Mouse (Mus musculus) ES-E14 (cell line): Measurements from ENCODE around the gene Chchd6. TPM values are rescaled to one million over a fixed set of nuclear protein-coding genes. Genes with fewer than 3 reads are reported as not detected.

ENCODE experiments used
- DNase-seq: peaks from one replicate; pipeline ENCODE4 v3.0.0-alpha.2; 2013; ENCODE audit warnings: low read depth, low spot score
- H3K27ac ChIP-seq: 2 replicates; pipeline ENCODE4 v1.5.1; 2012; ENCODE audit warnings: low read depth, mild to moderate bottlenecking, low read length, moderate library complexity, mixed read lengths; ENCODE audit not compliant: poor library complexity, insufficient read depth, severe bottlenecking
- H3K36me3 ChIP-seq: 2 replicates; pipeline ENCODE4 v1.6.1; 2012; ENCODE audit warnings: mild to moderate bottlenecking, low read length, moderate library complexity, mixed read lengths; ENCODE audit not compliant: control insufficient read depth, poor library complexity, insufficient read depth, severe bottlenecking
- H3K4me1 ChIP-seq, 2 experiments: fragments of 150-350 bp in 1 of 2; sonication (generic) in 1 of 2; 2 replicates each; pipeline ENCODE4 v1.6.1; 2012; ENCODE audit warnings: low read length in 2 of 2, mild to moderate bottlenecking in 1 of 2, mixed read lengths in 1 of 2; ENCODE audit not compliant: control insufficient read depth in 2 of 2, insufficient read depth in 2 of 2, poor library complexity in 1 of 2
- H3K4me3 ChIP-seq, 2 experiments: fragments of 150-350 bp in 1 of 2; sonication (generic) in 1 of 2; 2 replicates each; pipeline ENCODE4 v1.5.1; 2012; ENCODE audit warnings: low read length in 2 of 2, low read depth in 1 of 2, mild to moderate bottlenecking in 1 of 2, mixed read lengths in 1 of 2; ENCODE audit not compliant: insufficient read depth in 1 of 2, poor library complexity in 1 of 2, severe bottlenecking in 1 of 2
- H3K9ac ChIP-seq: 2 replicates; pipeline ENCODE4 v1.6.1; 2012; ENCODE audit warnings: low read depth, mild to moderate bottlenecking, low read length, mixed read lengths; ENCODE audit not compliant: poor library complexity, insufficient read depth, severe bottlenecking
- H3K9me3 ChIP-seq: fragments of 150-350 bp; sonication (generic); 2 replicates; pipeline ENCODE4 v1.6.1; 2012; ENCODE audit warnings: low read depth, mild to moderate bottlenecking, low read length; ENCODE audit not compliant: control insufficient read depth, insufficient read depth
- CHD2 ChIP-seq: IDR thresholded peaks from 2 replicates; pipeline ENCODE4 v1.6.1; 2014; ENCODE audit warnings: mild to moderate bottlenecking, low read depth, low read length, inconsistent platforms
- HCFC1 ChIP-seq: IDR thresholded peaks from 2 replicates; pipeline ENCODE4 v1.6.1; 2012; ENCODE audit warnings: low read length, inconsistent platforms, borderline replicate concordance; ENCODE audit not compliant: insufficient read depth
- MAFK ChIP-seq: IDR thresholded peaks from 2 replicates; pipeline ENCODE4 v1.6.1; 2014; ENCODE audit warnings: mild to moderate bottlenecking, low read depth, low read length, inconsistent platforms; ENCODE audit not compliant: insufficient read depth
- ZC3H11A ChIP-seq: IDR thresholded peaks from 2 replicates; pipeline ENCODE4 v1.6.1; 2012; ENCODE audit warnings: low read depth, mild to moderate bottlenecking, inconsistent platforms, low read length, borderline replicate concordance
- ZNF384 ChIP-seq: IDR thresholded peaks from 2 replicates; pipeline ENCODE4 v1.6.1; 2012; ENCODE audit warnings: low read depth, low read length, inconsistent platforms
- in situ Hi-C, 2 experiments: fragments of 600-800 bp; cut with MboI; formaldehyde crosslinking; loops; one replicate each; pipeline ENCODE4 v1.15.1; 2025; ENCODE audit warnings: low sequenced_read_pairs in 2 of 2, inconsistent platforms in 1 of 2; ENCODE audit not compliant: unreplicated experiment in 2 of 2
- total RNA-seq: library from RNA; depleted of rRNA; stranded (reverse); fragments of 300-350 nt; gene quantifications from 2 replicates; pipeline ENCODE4 v1.2.3, GENCODE M21; 2012

Chchd6 gene
- total RNA-seq, 1 experiment: 28.0 TPM

DNA sequence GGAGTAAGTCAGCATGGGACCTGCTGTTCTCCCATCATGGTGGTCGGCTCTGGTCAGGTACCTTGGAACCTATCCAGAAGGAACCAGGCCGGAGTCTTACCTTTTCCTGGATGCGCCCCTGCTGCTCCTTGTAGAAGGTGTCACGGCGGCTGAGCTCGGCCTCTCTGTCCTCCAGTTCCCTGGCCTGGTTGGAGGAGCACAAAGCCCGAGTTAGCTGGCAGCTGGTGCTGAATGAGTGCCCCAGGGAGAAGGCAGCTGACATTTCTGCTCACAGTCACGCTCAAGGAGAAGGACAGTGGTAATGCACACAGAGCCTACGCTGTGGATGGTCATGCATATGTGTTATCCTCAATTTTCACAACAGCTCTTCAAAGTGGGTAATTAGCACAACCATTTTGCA is 128.2 kb downstream of the Chchd6 start:
- no peak overlapping the region for H3K4me3 ChIP-seq
- H3K27ac ChIP-seq: no peak overlapping the region
- H3K9ac ChIP-seq: no peak overlapping the region
- TF ChIP-seq CHD2: no peak
- H3K9me3 ChIP-seq: no peaks in the 10 kb centered on the region
- H3K4me1 ChIP-seq: no peaks in the 10 kb centered on the region
- DNase-seq: no peak
- no peaks in the 10 kb centered on the region for H3K36me3 ChIP-seq
- in situ Hi-C loops: no loop called here

DNA sequence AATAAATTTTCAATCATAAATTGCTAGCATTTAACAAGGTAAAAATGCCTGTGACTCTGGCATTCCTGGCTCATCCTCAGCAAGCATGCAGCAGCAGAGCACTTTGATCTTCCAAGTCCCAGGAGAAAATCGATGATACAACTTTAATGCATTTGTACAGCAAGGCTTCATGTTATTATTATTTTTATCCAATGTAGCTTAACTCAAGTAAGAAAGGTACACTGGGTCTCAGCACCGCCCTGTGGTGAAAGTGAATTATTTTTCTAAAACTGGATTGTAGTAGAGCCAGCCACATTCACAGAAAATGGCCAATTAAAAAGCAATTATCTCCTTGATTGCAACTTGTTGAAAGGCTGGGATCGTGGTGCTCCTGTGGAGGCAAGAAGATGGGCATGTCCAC is 128.6 kb downstream of the Chchd6 start:
- no peaks in the 10 kb centered on the region for H3K4me1 ChIP-seq
- in situ Hi-C loops: no loop called here
- DNase-seq: no peak
- H3K9me3 ChIP-seq: no peaks in the 10 kb centered on the region
- TF ChIP-seq ZNF384: no peak
- TF ChIP-seq ZC3H11A: no peak
- no peak for TF ChIP-seq HCFC1
- no peak for TF ChIP-seq MAFK
- TF ChIP-seq CHD2: no peak
- H3K4me3 ChIP-seq: no peak overlapping the region
- no peaks in the 10 kb centered on the region for H3K36me3 ChIP-seq
- H3K27ac ChIP-seq: no peak overlapping the region
- no peak overlapping the region for H3K9ac ChIP-seq

DNA sequence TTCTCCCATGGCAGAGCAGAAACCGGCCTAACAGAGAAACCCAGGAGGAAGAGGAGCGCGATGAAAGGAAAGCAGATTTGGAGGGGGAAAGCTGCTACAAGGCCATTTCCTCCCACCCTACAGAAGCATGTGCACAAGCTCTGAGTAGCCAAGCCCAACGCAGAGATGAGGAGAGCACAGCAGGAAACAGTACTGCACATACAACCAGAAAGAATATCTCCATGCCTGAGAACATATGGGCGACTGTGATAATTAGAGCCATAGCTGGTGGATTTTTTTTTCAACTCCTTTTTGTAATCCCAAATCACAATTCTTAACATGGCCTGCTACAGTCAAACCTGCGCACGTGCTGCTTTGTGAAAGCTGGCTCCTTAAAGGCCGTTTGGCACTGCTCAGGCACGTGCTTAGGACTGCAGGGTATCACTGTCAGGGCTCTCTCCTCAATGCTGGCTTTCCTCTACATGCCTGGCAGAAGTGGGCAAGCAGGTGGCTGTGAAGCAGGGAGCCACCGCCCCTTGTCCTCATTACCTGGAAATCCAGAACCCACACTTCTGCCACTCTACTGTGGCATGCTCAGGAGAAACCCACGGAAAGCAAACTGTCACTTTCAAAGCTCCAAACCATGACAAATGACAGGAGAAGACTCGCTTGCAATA is 129.3 kb downstream of the Chchd6 start:
- no peak for TF ChIP-seq MAFK
- Histone ChIP-seq H3K4me1 (no peaks in the 10 kb centered on the region), H3K9me3 (no peaks in the 10 kb centered on the region), H3K27ac (no peak overlapping the region; the same call in 1 of the 2 replicates), H3K36me3 (no peaks in the 10 kb centered on the region), H3K4me3 (no peak overlapping the region), H3K9ac (no peak overlapping the region)
- no peak for DNase-seq
- in situ Hi-C loops: no loop called here

DNA sequence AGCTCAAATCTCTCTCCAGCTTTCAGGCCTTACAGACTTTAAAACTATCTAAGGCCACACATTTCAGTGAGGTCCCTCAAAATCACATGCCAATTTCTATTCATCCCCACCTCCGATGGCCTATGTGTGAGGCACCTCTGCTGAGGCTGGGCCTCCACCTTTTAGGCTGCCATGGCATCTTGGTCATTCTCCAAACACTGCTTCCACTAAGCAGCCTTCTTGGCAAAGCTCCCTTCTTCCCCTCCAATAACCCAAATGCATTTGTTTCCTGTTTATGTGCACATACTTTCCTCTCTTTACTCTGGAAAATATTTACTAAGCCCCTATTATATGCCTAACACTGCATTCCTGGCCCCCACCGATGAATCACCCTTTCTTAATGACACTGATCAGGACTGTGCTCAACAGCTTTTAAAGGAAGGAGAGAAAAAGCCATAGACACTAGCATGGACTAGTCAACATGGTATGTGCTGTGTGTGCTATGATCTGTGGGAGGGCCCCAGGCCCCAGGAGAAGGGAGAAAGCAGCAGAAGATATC is 133.2 kb downstream of the Chchd6 start:
- Histone ChIP-seq H3K4me3 (no peak overlapping the region), H3K9ac (no peak overlapping the region), H3K4me1 (no peaks in the 10 kb centered on the region), H3K27ac (no peak overlapping the region), H3K36me3 (no peaks in the 10 kb centered on the region), H3K9me3 (no peaks in the 10 kb centered on the region)
- TF ChIP-seq CHD2 (no peak), ZC3H11A (no peak), ZNF384 (no peak), MAFK (no peak), HCFC1 (no peak)
- no peak for DNase-seq
- in situ Hi-C loops: no loop called here
